Mouse (Mus musculus) liver, adult 2 months (tissue): ENCODE measurements around the gene Bmpr1b. TPM values are rescaled to one million over a fixed set of nuclear protein-coding genes. Genes with fewer than 3 reads are reported as not detected.

Source experiments
- DNase-seq: peaks from one replicate; pipeline ENCODE4 v3.0.0-alpha.2; 2011; ENCODE audit warnings: low read depth, low spot score; ENCODE audit errors: extremely low read depth
- H3K27ac ChIP-seq: fragments of 200-500 bp; replicated peaks from 2 replicates; pipeline ENCODE4 v1.5.1; 2012; ENCODE audit warnings: low read depth, mild to moderate bottlenecking, control low read depth, inconsistent platforms, low read length; ENCODE audit not compliant: insufficient read depth
- H3K27me3 ChIP-seq: fragments of 200-500 bp; 2 replicates; pipeline ENCODE4 v1.6.1; 2012; ENCODE audit warnings: mild to moderate bottlenecking, moderate library complexity, low read length, inconsistent platforms; ENCODE audit not compliant: control insufficient read depth, insufficient read depth
- H3K36me3 ChIP-seq: fragments of 200-500 bp; 2 replicates; pipeline ENCODE4 v1.6.1; 2012; ENCODE audit warnings: low read length, inconsistent platforms; ENCODE audit not compliant: control insufficient read depth, insufficient read depth
- H3K4me1 ChIP-seq: fragments of 200-500 bp; 2 replicates; pipeline ENCODE4 v1.6.1; 2011; ENCODE audit warnings: low read length; ENCODE audit not compliant: control insufficient read depth, insufficient read depth
- H3K4me3 ChIP-seq: fragments of 200-500 bp; 2 replicates; pipeline ENCODE4 v1.5.1; 2011; ENCODE audit warnings: low read depth, mild to moderate bottlenecking, control low read depth, low read length, moderate library complexity; ENCODE audit not compliant: insufficient read depth
- H3K79me2 ChIP-seq: fragments of 200-500 bp; 2 replicates; pipeline ENCODE4 v1.6.1; 2012; ENCODE audit warnings: inconsistent platforms, mild to moderate bottlenecking, low read length, moderate library complexity; ENCODE audit not compliant: control insufficient read depth, insufficient read depth
- H3K9ac ChIP-seq: fragments of 200-500 bp; 2 replicates; pipeline ENCODE4 v1.6.1; 2012; ENCODE audit warnings: low read depth, mild to moderate bottlenecking, control low read depth, inconsistent platforms, low read length
- CTCF ChIP-seq: fragments of 200-500 bp; IDR thresholded peaks from 2 replicates; pipeline ENCODE4 v1.5.1; 2011; ENCODE audit warnings: low read depth, low read length, control low read depth
- POLR2A ChIP-seq: fragments of 200-500 bp; IDR thresholded peaks from 2 replicates; pipeline ENCODE4 v1.6.1; 2011; ENCODE audit warnings: low read length, control low read depth; ENCODE audit not compliant: insufficient read depth; ENCODE audit errors: extremely low read depth
- WGBS: fragments of 180-500 bp; shearing (Covaris S2); methylation state at CpG from one replicate; pipeline ENCODE4 v1.1.7; 2018; 5-methylcytosine and 5-hydroxymethylcytosine counted together
- polyA plus RNA-seq: library from polyadenylated mRNA; depleted of rRNA; stranded (reverse); fragments of >200 nt; gene quantifications from 2 replicates; pipeline ENCODE4 v1.2.3, GENCODE M21; 2012
- total RNA-seq: library from RNA; depleted of rRNA; stranded (reverse); fragments of >200 nt; gene quantifications from 2 replicates; pipeline ENCODE4 v1.2.3, GENCODE M21; 2014

The Bmpr1b gene
- total and polyA plus RNA-seq, 2 experiments: not detected

DNA sequence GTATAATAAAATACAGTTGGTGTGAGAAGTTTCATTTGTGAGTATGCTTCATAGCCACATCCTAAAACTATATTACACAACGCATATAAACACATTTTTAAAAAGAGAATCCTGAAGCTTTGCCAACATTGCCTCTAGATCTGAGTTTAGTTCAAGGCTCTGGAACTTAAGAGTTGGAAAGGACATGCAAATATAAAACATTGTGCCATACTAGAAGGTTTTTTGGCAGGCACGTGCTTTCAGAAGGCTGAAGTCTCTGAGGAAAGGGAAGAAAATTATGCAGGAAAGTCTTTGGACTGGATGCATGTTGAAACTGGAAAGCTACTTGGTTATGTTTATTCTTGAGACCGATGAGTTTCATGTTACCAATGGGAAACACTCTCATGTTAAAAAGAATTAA, 221.1 kb downstream of the Bmpr1b start:
- H3K79me2 ChIP-seq: no peaks in the 10 kb centered on the region
- no peaks in the 10 kb centered on the region for H3K4me1 ChIP-seq
- no peak overlapping the region for H3K4me3 ChIP-seq
- no peak for DNase-seq
- TF ChIP-seq CTCF: no peak
- no peak for TF ChIP-seq POLR2A
- H3K27ac ChIP-seq: no peak overlapping the region
- H3K27me3 ChIP-seq: no peaks in the 10 kb centered on the region
- WGBS: 87% methylated on average over 3 of the region's 3 CpGs
- no peaks in the 10 kb centered on the region for H3K36me3 ChIP-seq
- no peak overlapping the region for H3K9ac ChIP-seq

DNA sequence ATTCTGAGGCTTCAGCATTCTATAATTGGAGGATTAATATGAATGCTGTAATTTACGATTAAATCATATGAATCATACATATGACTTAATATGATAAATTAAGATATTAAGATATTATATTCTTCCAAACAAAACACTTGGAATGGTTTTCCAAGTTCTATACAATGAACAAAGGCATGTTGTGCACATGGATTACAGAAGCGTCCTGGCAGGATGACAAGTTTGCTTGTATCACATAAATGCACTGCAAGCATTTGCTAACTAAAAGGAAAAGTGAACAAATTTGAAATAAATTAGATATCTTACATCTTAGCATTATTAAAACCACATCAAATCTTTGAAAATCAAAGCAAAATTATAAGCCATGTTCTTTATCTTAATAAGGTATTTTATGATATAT, 222.4 kb downstream of the Bmpr1b start:
- DNase-seq: no peak
- no peaks in the 10 kb centered on the region for H3K27me3 ChIP-seq
- no peak overlapping the region for H3K27ac ChIP-seq
- WGBS: 85% methylated on average over 2 of the region's 2 CpGs
- no peak overlapping the region for H3K9ac ChIP-seq
- no peaks in the 10 kb centered on the region for H3K4me1 ChIP-seq
- no peaks in the 10 kb centered on the region for H3K79me2 ChIP-seq
- H3K4me3 ChIP-seq: no peak overlapping the region
- no peaks in the 10 kb centered on the region for H3K36me3 ChIP-seq
- TF ChIP-seq CTCF: no peak

DNA sequence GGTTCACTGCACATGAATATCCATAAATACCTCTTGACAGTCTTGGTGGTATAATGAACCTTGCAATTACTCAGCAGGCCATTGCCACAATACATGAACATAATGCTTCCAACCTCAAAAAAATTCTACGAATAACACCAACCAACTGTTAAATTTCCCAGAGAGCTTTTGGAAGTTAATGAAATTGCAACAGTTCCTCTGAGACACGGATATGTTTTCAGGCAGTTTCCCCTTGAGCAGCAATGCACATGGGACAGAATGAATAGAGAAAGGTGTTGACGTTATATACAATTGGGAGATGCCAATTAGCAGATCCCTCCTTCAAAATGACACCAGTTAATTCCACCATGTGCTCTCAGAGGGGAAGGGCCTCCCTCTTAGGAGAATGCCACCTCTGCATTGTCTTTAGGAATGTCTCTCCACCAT, 225.9 kb downstream of the Bmpr1b start:
- H3K79me2 ChIP-seq: no peaks in the 10 kb centered on the region
- no peak for DNase-seq
- H3K27ac ChIP-seq: no peak overlapping the region
- WGBS: 80% methylated on average over 3 of the region's 3 CpGs
- no peak overlapping the region for H3K4me3 ChIP-seq
- H3K36me3 ChIP-seq: no peaks in the 10 kb centered on the region
- TF ChIP-seq POLR2A (no peak), CTCF (no peak)
- no peaks in the 10 kb centered on the region for H3K4me1 ChIP-seq
- no peak overlapping the region for H3K9ac ChIP-seq
- H3K27me3 ChIP-seq: no peaks in the 10 kb centered on the region

DNA sequence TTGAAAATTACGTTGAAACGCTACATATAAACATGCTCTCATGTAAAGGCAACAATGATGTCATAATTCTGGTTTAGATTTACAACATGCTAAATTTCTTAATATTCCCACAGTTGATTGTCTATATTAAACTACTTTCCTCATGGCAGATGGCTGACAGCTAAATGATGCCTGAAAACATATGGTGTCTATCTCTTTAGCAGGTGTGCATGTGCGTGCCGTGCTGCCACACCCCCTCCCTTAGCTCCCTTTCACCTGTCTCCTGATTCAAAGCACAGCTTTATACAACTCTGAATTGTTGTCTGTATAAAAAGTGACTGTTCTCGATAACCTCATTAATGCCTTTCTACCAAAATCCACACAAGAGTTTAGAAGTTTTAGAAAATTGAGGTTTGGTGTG, 229.0 kb downstream of the Bmpr1b start:
- TF ChIP-seq CTCF (no peak), POLR2A (no peak)
- H3K4me3 ChIP-seq: no peak overlapping the region
- no peaks in the 10 kb centered on the region for H3K4me1 ChIP-seq
- H3K79me2 ChIP-seq: no peaks in the 10 kb centered on the region
- 92% methylated on average over 5 of the region's 5 CpGs for WGBS
- H3K9ac ChIP-seq: no peak overlapping the region
- no peak for DNase-seq
- no peaks in the 10 kb centered on the region for H3K36me3 ChIP-seq
- H3K27me3 ChIP-seq: no peaks in the 10 kb centered on the region
- no peak overlapping the region for H3K27ac ChIP-seq

GRCm38 (mm10) chr3:141936594-141937272, 232.5 kb downstream of the Bmpr1b start:
- TF ChIP-seq POLR2A (no peak), CTCF (no peak)
- Histone ChIP-seq H3K4me1 (no peaks in the 10 kb centered on the region), H3K27ac (no peak overlapping the region), H3K36me3 (no peaks in the 10 kb centered on the region), H3K79me2 (no peaks in the 10 kb centered on the region), H3K4me3 (no peak overlapping the region), H3K27me3 (no peaks in the 10 kb centered on the region), H3K9ac (no peak overlapping the region)
- DNase-seq: no peak
- 70% methylated on average over 16 of the region's 16 CpGs for WGBS

DNA sequence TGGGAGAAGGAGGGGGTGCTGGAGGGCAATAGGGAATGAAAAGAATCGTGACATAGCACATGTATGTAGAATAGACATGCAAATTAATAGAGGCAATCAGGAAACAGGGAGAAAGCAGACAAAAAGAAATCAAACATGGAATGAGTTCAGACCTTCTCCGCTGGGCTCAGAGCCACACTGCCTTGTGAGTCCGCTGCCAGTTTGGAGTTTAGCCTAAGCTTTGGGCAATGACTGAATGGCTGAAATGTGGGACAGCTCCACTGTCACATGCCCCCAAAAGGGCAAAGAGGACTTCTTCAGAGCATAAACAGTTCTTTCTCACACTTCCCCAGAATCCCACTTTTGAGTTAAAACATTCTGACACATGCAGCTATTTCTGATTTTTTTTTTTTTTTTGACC, 236.3 kb downstream of the Bmpr1b start:
- no peaks in the 10 kb centered on the region for H3K79me2 ChIP-seq
- TF ChIP-seq POLR2A (no peak), CTCF (no peak)
- no peak overlapping the region for H3K27ac ChIP-seq
- H3K27me3 ChIP-seq: no peaks in the 10 kb centered on the region
- H3K4me3 ChIP-seq: no peak overlapping the region
- H3K36me3 ChIP-seq: no peaks in the 10 kb centered on the region
- H3K4me1 ChIP-seq: no peaks in the 10 kb centered on the region
- no peak overlapping the region for H3K9ac ChIP-seq
- DNase-seq: peak; percentile 35
- 42% methylated on average over 3 of the region's 3 CpGs for WGBS
